Mouse (Mus musculus): Measurements from ENCODE around the gene Tead2.

GRCm38 (mm10) chr7:45216442-45217183 lies 1.1 kb downstream of the Tead2 start:
- TF ChIP-seq GATA1 (IDR thresholded peaks at IDR 0.05; ENCODE audit: low read length) (no peak), TAL1 (IDR thresholded peaks at IDR 0.05; ENCODE audit: low read length) (no peak)
